Mouse (Mus musculus) myocyte (in vitro differentiated cells): ENCODE measurements around the gene Tacc2. TPM values are rescaled to one million over a fixed set of nuclear protein-coding genes. Genes with fewer than 3 reads are reported as not detected.

Source experiments
- H3K27me3 ChIP-seq: one replicate; pipeline ENCODE4 v1.6.1; 2011; ENCODE audit not compliant: control insufficient read depth, insufficient read depth, insufficient read length
- H3K36me3 ChIP-seq: one replicate; pipeline ENCODE4 v1.6.1; 2011; ENCODE audit not compliant: control insufficient read depth, insufficient read depth
- H3K4me2 ChIP-seq: one replicate; pipeline ENCODE4 v1.6.1; 2011; ENCODE audit warnings: low read depth, control low read depth
- H3K4me3 ChIP-seq: one replicate; pipeline ENCODE4 v1.5.1; 2011; ENCODE audit warnings: mild to moderate bottlenecking, control low read depth, moderate library complexity
- H3K79me2 ChIP-seq: one replicate; pipeline ENCODE4 v1.6.1; 2011; ENCODE audit not compliant: control insufficient read depth, insufficient read depth
- H3ac ChIP-seq: one replicate; pipeline ENCODE4 v1.6.1; 2011; ENCODE audit not compliant: control insufficient read depth, insufficient read length
- CEBPB ChIP-seq: IDR thresholded peaks from 2 replicates; pipeline ENCODE4 v1.6.1; 2011; ENCODE audit warnings: mild to moderate bottlenecking, moderate library complexity; ENCODE audit not compliant: poor library complexity, insufficient read depth, severe bottlenecking
- E2F4 ChIP-seq: IDR thresholded peaks from one replicate; pipeline ENCODE4 v1.6.1; 2011; ENCODE audit warnings: mild to moderate bottlenecking, control low read depth, moderate library complexity; ENCODE audit not compliant: insufficient read depth
- MAX ChIP-seq: IDR thresholded peaks from one replicate; pipeline ENCODE4 v1.6.1; 2011; ENCODE audit warnings: low read depth, mild to moderate bottlenecking, control low read depth
- MYOD1 ChIP-seq, 3 experiments: IDR thresholded peaks; one replicate each; pipeline ENCODE4 v1.6.1; 2011; ENCODE audit warnings: control low read depth in 2 of 3, low read depth in 2 of 3, mild to moderate bottlenecking in 2 of 3, moderate library complexity in 1 of 3; ENCODE audit not compliant: insufficient read length in 2 of 3, control insufficient read depth in 1 of 3
- MYOG ChIP-seq, 3 experiments: IDR thresholded peaks; one replicate each; pipeline ENCODE4 v1.6.1; 2011; ENCODE audit warnings: control low read depth in 2 of 3, low read depth in 2 of 3, mild to moderate bottlenecking in 2 of 3; ENCODE audit not compliant: insufficient read length in 2 of 3, control insufficient read depth in 1 of 3, insufficient read depth in 1 of 3
- POLR2A ChIP-seq: IDR thresholded peaks from one replicate; pipeline ENCODE4 v1.6.1; 2011; ENCODE audit warnings: low read depth, mild to moderate bottlenecking, control low read depth, moderate library complexity; ENCODE audit not compliant: insufficient read length
- POLR2AphosphoS2 ChIP-seq: IDR thresholded peaks from one replicate; pipeline ENCODE4 v1.6.1; 2011; ENCODE audit warnings: low read depth, control low read depth; ENCODE audit not compliant: insufficient read length
- REST ChIP-seq: IDR thresholded peaks from one replicate; pipeline ENCODE4 v1.6.1; 2011; ENCODE audit warnings: mild to moderate bottlenecking, control low read depth, moderate library complexity; ENCODE audit not compliant: insufficient read depth, insufficient read length
- SRF ChIP-seq: IDR thresholded peaks from one replicate; pipeline ENCODE4 v1.6.1; 2011; ENCODE audit warnings: low read depth; ENCODE audit not compliant: control insufficient read depth, insufficient read length
- TCF12 ChIP-seq: IDR thresholded peaks from one replicate; pipeline ENCODE4 v1.6.1; 2011; ENCODE audit warnings: mild to moderate bottlenecking, control low read depth; ENCODE audit not compliant: poor library complexity, insufficient read depth, severe bottlenecking
- TCF3 ChIP-seq: IDR thresholded peaks from one replicate; pipeline ENCODE4 v1.6.1; 2011; ENCODE audit warnings: low read depth, control low read depth; ENCODE audit not compliant: insufficient read length
- USF1 ChIP-seq: IDR thresholded peaks from one replicate; pipeline ENCODE4 v1.6.1; 2011; ENCODE audit warnings: low read depth, mild to moderate bottlenecking, control low read depth, moderate library complexity
- polyA plus RNA-seq: library from polyadenylated mRNA; unstranded; fragments of >200 nt; fragmentation: generic; extraction: Trizol; gene quantifications from one replicate; pipeline ENCODE4 v1.2.1, GENCODE M21; 2012; ENCODE audit warnings: missing spikeins

Gene Tacc2
- polyA plus RNA-seq, 1 experiment: 61.8 TPM

DNA sequence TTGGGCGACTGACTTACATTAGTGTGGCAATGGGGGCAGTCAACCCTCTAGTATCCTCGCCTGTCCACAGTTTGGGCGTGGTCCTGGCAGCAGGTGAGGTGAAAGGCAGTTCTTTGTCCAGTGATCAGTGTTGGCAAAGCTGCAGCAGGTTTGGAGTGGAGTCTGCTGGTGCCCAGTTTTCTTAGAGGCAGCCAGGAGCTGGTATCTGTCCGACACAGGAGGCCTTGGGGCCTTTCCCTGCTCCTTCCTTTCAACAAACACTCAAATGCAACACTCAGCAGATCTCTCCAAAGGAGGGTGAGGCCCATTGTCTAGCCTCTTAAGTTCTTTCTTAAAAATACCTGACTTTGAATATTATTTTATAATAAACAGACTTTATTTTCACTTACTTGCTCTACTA is 18.6 kb upstream of the Tacc2 start:
- Histone ChIP-seq H3K4me3 (no peak overlapping the region), H3K36me3 (no peaks in the 10 kb centered on the region), H3K4me2 (no peak overlapping the region), H3K27me3 (no peaks in the 10 kb centered on the region), H3K79me2 (no peaks in the 10 kb centered on the region), H3ac (no peak overlapping the region)
- TF ChIP-seq MYOD1 (IDR thresholded peaks at IDR 0.05; ENCODE audit: control insufficient read depth in 1 of 3, insufficient read length in 2 of 3, low read depth in 2 of 3): no peak
- TF ChIP-seq USF1: no peak
- TF ChIP-seq TCF3: no peak
- no peak for TF ChIP-seq POLR2AphosphoS2
- TF ChIP-seq MAX: no peak
- no peak for TF ChIP-seq REST
- no peak for TF ChIP-seq MYOG (IDR thresholded peaks at IDR 0.05; ENCODE audit: control insufficient read depth in 1 of 3, insufficient read depth in 1 of 3, insufficient read length in 2 of 3, low read depth in 2 of 3)
- no peak for TF ChIP-seq POLR2A
- no peak for TF ChIP-seq CEBPB
- TF ChIP-seq TCF12: no peak
- TF ChIP-seq SRF: no peak
- no peak for TF ChIP-seq E2F4

DNA sequence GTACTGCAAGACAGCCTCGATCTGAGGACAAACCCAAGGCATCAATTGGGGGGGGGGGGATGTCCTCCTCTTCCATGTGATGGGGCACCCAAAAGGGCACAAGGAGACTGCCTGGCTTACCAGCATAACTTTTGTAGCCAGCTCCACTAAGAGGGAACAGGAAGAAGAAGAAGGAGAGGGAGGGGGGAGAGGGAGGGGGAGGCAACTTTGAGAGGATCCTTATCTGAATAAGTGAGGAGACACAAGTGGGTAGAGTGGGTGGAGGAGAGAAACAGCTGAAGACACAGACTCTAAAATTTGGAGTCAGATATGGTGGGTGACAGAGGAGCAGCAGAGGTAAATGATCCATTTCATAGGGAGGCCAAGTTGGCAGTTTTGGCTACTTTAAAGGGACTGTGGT is 16.3 kb upstream of the Tacc2 start:
- no peaks in the 10 kb centered on the region for H3K27me3 ChIP-seq
- no peak overlapping the region for H3K4me3 ChIP-seq
- H3K79me2 ChIP-seq: no peaks in the 10 kb centered on the region
- no peak overlapping the region for H3K4me2 ChIP-seq
- H3ac ChIP-seq: no peak overlapping the region
- H3K36me3 ChIP-seq: no peaks in the 10 kb centered on the region
- TF ChIP-seq MYOG (IDR thresholded peaks at IDR 0.05; ENCODE audit: control insufficient read depth in 1 of 3, insufficient read depth in 1 of 3, insufficient read length in 2 of 3, low read depth in 2 of 3) (no peak), REST (no peak), TCF3 (no peak), POLR2AphosphoS2 (no peak), CEBPB (no peak), USF1 (no peak), TCF12 (no peak), MYOD1 (IDR thresholded peaks at IDR 0.05; ENCODE audit: control insufficient read depth in 1 of 3, insufficient read length in 2 of 3, low read depth in 2 of 3) (no peak), MAX (no peak), SRF (no peak), E2F4 (no peak), POLR2A (no peak)

DNA sequence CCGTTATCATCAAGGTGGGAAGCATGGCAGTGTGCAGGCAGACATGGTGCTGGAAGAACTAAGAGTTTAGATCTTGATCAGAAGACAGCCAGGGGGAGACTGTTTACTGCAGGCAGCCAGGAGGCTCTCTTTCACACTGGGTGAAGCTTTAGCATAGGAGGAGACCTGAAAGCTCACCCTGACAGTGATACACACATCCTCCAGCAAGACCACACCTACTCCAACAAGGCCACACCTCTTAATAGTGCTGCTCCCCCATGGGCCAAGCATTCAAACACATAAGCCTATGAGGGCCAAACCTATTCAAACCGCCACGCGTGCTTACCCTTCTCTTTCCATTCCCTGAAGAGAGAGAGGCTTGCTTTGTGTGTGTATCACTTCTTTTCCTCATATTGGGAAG is 14.0 kb upstream of the Tacc2 start:
- H3K36me3 ChIP-seq: no peaks in the 10 kb centered on the region
- H3ac ChIP-seq: no peak overlapping the region
- no peaks in the 10 kb centered on the region for H3K79me2 ChIP-seq
- H3K4me2 ChIP-seq: no peak overlapping the region
- H3K27me3 ChIP-seq: no peaks in the 10 kb centered on the region
- no peak for TF ChIP-seq USF1
- no peak for TF ChIP-seq MYOD1 (IDR thresholded peaks at IDR 0.05; ENCODE audit: control insufficient read depth in 1 of 3, insufficient read length in 2 of 3, low read depth in 2 of 3)
- TF ChIP-seq POLR2AphosphoS2: no peak
- no peak for TF ChIP-seq TCF12
- TF ChIP-seq MYOG (IDR thresholded peaks at IDR 0.05; ENCODE audit: control insufficient read depth in 1 of 3, insufficient read depth in 1 of 3, insufficient read length in 2 of 3, low read depth in 2 of 3): no peak
- no peak for TF ChIP-seq REST
- no peak for TF ChIP-seq POLR2A
- TF ChIP-seq MAX: no peak
- TF ChIP-seq E2F4: no peak
- no peak for TF ChIP-seq SRF
- no peak for TF ChIP-seq CEBPB
- TF ChIP-seq TCF3: no peak
- H3K4me3 ChIP-seq: no peak overlapping the region

DNA sequence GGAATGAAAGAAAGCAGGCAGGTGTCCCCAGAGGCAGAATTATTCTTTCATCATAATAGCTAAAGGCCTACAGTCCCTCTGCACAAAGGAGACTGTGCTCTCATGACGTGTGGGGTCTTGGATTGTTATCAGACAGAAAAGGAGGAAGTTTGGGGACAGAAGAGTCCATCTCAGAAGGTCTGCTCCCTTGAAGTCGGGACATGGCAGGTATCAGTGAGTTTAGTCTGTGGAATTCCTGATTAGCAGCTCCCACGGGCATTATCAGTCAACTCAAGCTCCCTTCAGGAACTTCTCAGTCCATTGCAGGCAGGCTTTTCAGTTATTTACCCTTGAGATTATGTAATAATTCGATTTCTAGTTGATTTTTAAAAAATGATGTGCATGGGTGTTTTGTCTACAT is 13.4 kb upstream of the Tacc2 start:
- H3K36me3 ChIP-seq: no peaks in the 10 kb centered on the region
- no peaks in the 10 kb centered on the region for H3K79me2 ChIP-seq
- no peak overlapping the region for H3K4me2 ChIP-seq
- no peak overlapping the region for H3ac ChIP-seq
- no peak overlapping the region for H3K4me3 ChIP-seq
- H3K27me3 ChIP-seq: no peaks in the 10 kb centered on the region
- TF ChIP-seq MYOD1 (IDR thresholded peaks at IDR 0.05; ENCODE audit: control insufficient read depth in 1 of 3, insufficient read length in 2 of 3, low read depth in 2 of 3) (no peak), MAX (no peak), POLR2AphosphoS2 (no peak), USF1 (no peak), MYOG (IDR thresholded peaks at IDR 0.05; ENCODE audit: control insufficient read depth in 1 of 3, insufficient read depth in 1 of 3, insufficient read length in 2 of 3, low read depth in 2 of 3) (no peak), E2F4 (no peak), TCF3 (no peak), TCF12 (no peak), CEBPB (no peak), SRF (no peak), POLR2A (no peak)
